Mouse (Mus musculus) embryonic facial prominence, embryonic 13.5 days (tissue): Measurements from ENCODE around the gene Isoc2a. TPM values are rescaled to one million over a fixed set of nuclear protein-coding genes. Genes with fewer than 3 reads are reported as not detected.
A peak's percentile ranks its signal among the peaks of the same experiment; 100 is the strongest.

Experiments used
- ATAC-seq: fragments of 200-750 bp; cut with Nextera tagmentation; 2 replicates; pipeline ENCODE4 v1.8.0; 2017; ENCODE audit warnings: low read depth; ENCODE audit not compliant: insufficient number of reproducible peaks, insufficient read depth, low FRiP score, low TSS enrichment
- H3K27ac ChIP-seq: fragments of 300-500 bp; sonication (generic); 2 replicates; pipeline ENCODE4 v1.5.1; 2015; ENCODE audit warnings: moderate library complexity, mild to moderate bottlenecking, inconsistent platforms
- H3K27me3 ChIP-seq: fragments of 300-500 bp; sonication (generic); 2 replicates; pipeline ENCODE4 v1.6.1; 2015; ENCODE audit warnings: mild to moderate bottlenecking, inconsistent platforms
- H3K36me3 ChIP-seq: fragments of 300-500 bp; sonication (generic); 2 replicates; pipeline ENCODE4 v1.6.1; 2015; ENCODE audit warnings: mild to moderate bottlenecking, inconsistent platforms
- H3K4me1 ChIP-seq: fragments of 300-500 bp; sonication (generic); 2 replicates; pipeline ENCODE4 v1.6.1; 2015; ENCODE audit warnings: inconsistent platforms
- H3K4me2 ChIP-seq: fragments of 300-500 bp; sonication (generic); 2 replicates; pipeline ENCODE4 v1.6.1; 2015; ENCODE audit warnings: moderate library complexity, mild to moderate bottlenecking, inconsistent platforms
- H3K4me3 ChIP-seq: fragments of 300-500 bp; sonication (generic); 2 replicates; pipeline ENCODE4 v1.5.1; 2015; ENCODE audit warnings: mild to moderate bottlenecking, inconsistent platforms
- H3K9ac ChIP-seq: fragments of 300-500 bp; sonication (generic); 2 replicates; pipeline ENCODE4 v1.6.1; 2015; ENCODE audit warnings: mild to moderate bottlenecking, inconsistent platforms
- H3K9me3 ChIP-seq: fragments of 300-500 bp; sonication (generic); 2 replicates; pipeline ENCODE4 v1.6.1; 2016; ENCODE audit warnings: inconsistent platforms
- WGBS: fragments of 180-500 bp; shearing (Covaris S2); methylation state at CpG from one replicate; pipeline ENCODE4 v1.1.7; 2015; ENCODE audit warnings: mixed read lengths; 5-methylcytosine and 5-hydroxymethylcytosine counted together
- polyA plus RNA-seq: library from polyadenylated mRNA; unstranded; fragments of >200 nt; fragmentation: Nextera tagmentation; extraction: Ambion mirVana; gene quantifications from 2 replicates; pipeline ENCODE4 v1.2.1, GENCODE M21; 2015

Isoc2a gene
- polyA plus RNA-seq, 1 experiment from 2014 or later, result 1.3 TPM

DNA sequence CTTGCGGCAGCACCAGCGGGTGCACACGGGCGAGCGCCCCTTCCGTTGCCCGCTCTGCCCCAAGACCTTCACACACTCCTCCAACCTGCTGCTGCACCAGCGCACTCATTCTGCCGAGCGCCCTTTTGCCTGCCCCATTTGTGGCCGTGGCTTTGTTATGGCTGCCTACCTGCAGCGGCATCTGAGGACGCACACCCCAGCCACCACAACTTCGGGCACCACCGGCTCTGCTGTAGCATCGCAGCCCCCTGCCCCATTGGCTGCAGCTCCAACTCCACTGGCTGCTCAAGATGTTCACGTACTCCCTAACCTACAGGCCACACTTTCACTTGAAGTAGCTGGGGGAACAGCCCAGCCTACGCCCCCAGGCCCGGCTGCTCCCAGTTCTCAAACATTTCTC, 43.5 kb downstream of the Isoc2a start:
- WGBS, result 93% methylated on average over 19 of the region's 19 CpGs
- Histone ChIP-seq H3K27ac (no peak overlapping the region), H3K27me3 (no peaks in the 10 kb centered on the region), H3K4me3 (no peak overlapping the region), H3K4me2 (no peak overlapping the region), H3K9ac (no peak overlapping the region), H3K4me1 (peaks cover 56% of the 10 kb centered on the region), H3K36me3 (peaks cover 43% of the 10 kb centered on the region), H3K9me3 (no peaks in the 10 kb centered on the region)
- no peak for ATAC-seq

DNA sequence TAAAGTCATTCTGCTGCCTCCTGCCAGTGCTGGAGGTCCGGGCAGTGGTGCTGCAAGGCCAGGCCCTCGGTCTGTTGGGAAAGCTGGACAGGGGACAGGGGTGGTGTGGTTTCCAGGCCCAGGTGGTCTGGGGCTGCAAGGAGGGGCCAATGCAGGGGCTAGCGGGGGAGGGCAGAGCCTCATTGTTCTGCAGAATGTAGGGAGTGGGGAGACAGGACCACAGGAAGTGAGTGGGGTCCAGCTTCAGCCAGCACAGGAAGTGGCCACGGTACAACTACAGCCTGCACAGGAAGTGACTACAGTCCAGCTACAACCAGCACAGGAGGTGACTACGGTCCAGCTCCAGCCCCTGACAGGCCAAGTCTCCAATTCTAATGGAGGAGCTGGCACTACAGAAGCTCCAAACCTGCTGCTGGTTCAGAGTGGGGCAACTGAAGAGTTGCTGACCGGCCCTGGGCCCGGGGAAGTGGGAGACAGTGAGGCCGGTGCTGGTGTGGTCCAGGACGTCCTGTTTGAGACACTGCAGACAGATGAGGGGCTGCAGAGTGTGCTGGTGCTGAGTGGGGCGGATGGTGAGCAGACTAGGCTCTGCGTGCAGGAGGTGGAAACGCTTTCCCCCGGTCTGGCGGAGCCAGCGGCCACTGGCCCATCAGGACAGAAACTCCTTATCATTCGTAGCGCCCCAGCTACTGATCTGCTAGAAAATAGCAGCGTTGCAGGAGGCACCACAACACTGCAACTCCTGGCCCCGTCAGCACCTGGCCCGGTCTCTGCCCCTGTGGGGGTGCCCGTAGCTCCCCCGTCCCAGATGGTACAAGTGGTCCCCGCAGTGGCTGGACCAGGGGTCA, 44.2 kb downstream of the Isoc2a start:
- Histone ChIP-seq H3K9me3 (no peaks in the 10 kb centered on the region), H3K4me3 (no peak overlapping the region), H3K27me3 (no peaks in the 10 kb centered on the region), H3K9ac (peak overlapping the region; percentile 36), H3K36me3 (peaks cover 43% of the 10 kb centered on the region), H3K4me2 (no peak overlapping the region), H3K4me1 (peaks cover 60% of the 10 kb centered on the region), H3K27ac (peak overlapping the region; percentile 69)
- ATAC-seq, result no peak
- WGBS, result 63% methylated on average over 23 of the region's 23 CpGs

- 33% methylated on average over 8 of the region's 8 CpGs for WGBS
- Histone ChIP-seq H3K4me1 (peaks cover 57% of the 10 kb centered on the region), H3K9ac (peak within 1 kb of the TSS; percentile 58), H3K9me3 (no peaks in the 10 kb centered on the region), H3K36me3 (peaks cover 43% of the 10 kb centered on the region), H3K4me2 (peak within 1 kb of the TSS; percentile 80), H3K4me3 (peak within 1 kb of the TSS; percentile 41), H3K27ac (peak within 1 kb of the TSS; percentile 90), H3K27me3 (no peaks in the 10 kb centered on the region)
- no peak for ATAC-seq
Observed at GRCm38 (mm10) chr7:4921824-4922482, 45.0 kb downstream of the Isoc2a start, which contains the start of gene Nat14. TSS of gene Nat14 (plus strand) at chr7:4922028.

- H3K9me3 ChIP-seq, result no peaks in the 10 kb centered on the region
- WGBS, result under 1% methylated on average over 14 of the region's 14 CpGs
- H3K4me1 ChIP-seq, result peaks cover 56% of the 10 kb centered on the region
- H3K27ac ChIP-seq, result peak overlapping the region; percentile 90
- peaks cover 39% of the 10 kb centered on the region for H3K36me3 ChIP-seq
- peak overlapping the region; percentile 80 for H3K4me2 ChIP-seq
- ATAC-seq, result peak; percentile 33; the same call in 1 of the 2 replicates
- no peaks in the 10 kb centered on the region for H3K27me3 ChIP-seq
- H3K9ac ChIP-seq, result peak overlapping the region; percentile 58
- H3K4me3 ChIP-seq, result peak overlapping the region; percentile 41
Observed at GRCm38 (mm10) chr7:4922508-4922907, 45.6 kb downstream of the Isoc2a start.

DNA sequence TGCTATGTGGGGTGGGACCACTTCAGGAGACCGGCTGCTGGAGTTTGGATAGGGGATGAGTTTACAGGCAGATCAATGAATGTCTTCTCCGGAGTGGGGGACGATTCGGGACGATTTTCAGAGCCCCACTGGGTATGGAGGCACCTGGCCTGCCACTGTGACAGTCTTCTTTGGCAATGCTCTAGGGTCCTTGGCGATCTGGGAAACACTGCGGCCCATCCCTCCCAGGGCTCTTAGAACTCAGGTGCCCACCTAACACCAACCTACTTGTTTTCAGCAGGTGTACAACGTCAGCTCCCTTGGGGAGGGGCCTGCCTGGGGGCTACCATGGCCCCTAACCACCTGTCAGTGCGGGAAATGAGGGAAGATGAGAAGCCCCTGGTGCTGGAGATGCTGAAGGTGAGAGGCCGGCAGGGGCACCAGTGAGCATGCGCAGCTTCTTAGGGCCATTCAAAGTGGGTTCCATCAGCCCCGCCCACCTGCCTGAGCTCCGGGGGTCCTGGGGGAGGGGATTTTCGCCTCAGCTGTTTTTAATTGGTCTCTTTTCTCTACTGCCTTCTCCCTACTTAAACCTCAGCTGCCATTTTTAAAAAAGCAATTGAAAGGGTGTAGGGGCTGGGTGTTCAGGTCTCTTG, 46.1 kb downstream of the Isoc2a start:
- Histone ChIP-seq H3K4me3 (peak overlapping the region; percentile 41), H3K27me3 (no peaks in the 10 kb centered on the region), H3K9ac (peak overlapping the region; percentile 58), H3K4me2 (peak overlapping the region; percentile 80), H3K4me1 (peaks cover 56% of the 10 kb centered on the region), H3K27ac (peak overlapping the region; percentile 90), H3K36me3 (peaks cover 34% of the 10 kb centered on the region), H3K9me3 (no peaks in the 10 kb centered on the region)
- 0% methylated on average over 14 of the region's 14 CpGs for WGBS
- ATAC-seq, result no peak

GRCm38 (mm10) chr7:4923586-4924364, 46.8 kb downstream of the Isoc2a start:
- Histone ChIP-seq H3K27me3 (no peaks in the 10 kb centered on the region), H3K4me3 (peak overlapping the region; percentile 41), H3K9me3 (no peaks in the 10 kb centered on the region), H3K4me1 (peaks cover 56% of the 10 kb centered on the region), H3K4me2 (peak overlapping the region; percentile 80), H3K9ac (peak overlapping the region; percentile 72), H3K36me3 (peaks cover 26% of the 10 kb centered on the region), H3K27ac (peak overlapping the region; percentile 90)
- ATAC-seq, result 0 out of 2 replicates have a peak, but pooled peaks have one; percentile 4
- 5% methylated on average over 37 of the region's 37 CpGs for WGBS

GRCm38 (mm10) chr7:4924483-4924882, 47.5 kb downstream of the Isoc2a start:
- no peaks in the 10 kb centered on the region for H3K9me3 ChIP-seq
- H3K4me2 ChIP-seq, result peak overlapping the region; percentile 80
- H3K27ac ChIP-seq, result peak overlapping the region; percentile 90
- no peak for ATAC-seq
- peaks cover 19% of the 10 kb centered on the region for H3K36me3 ChIP-seq
- H3K9ac ChIP-seq, result peak overlapping the region; percentile 72
- H3K4me3 ChIP-seq, result peak overlapping the region; percentile 41; the same call in 1 of the 2 replicates
- 4% methylated on average over 4 of the region's 4 CpGs for WGBS
- no peaks in the 10 kb centered on the region for H3K27me3 ChIP-seq
- peaks cover 56% of the 10 kb centered on the region for H3K4me1 ChIP-seq

- 8% methylated on average over 2 of the region's 4 CpGs for WGBS
- H3K27ac ChIP-seq, result peak overlapping the region; percentile 90
- H3K36me3 ChIP-seq, result peaks cover 15% of the 10 kb centered on the region
- peak overlapping the region; percentile 80 for H3K4me2 ChIP-seq
- H3K9me3 ChIP-seq, result no peaks in the 10 kb centered on the region
- H3K4me1 ChIP-seq, result peaks cover 56% of the 10 kb centered on the region
- no peak overlapping the region for H3K4me3 ChIP-seq
- ATAC-seq, result no peak; the same call in 1 of the 2 replicates
- H3K27me3 ChIP-seq, result no peaks in the 10 kb centered on the region
- H3K9ac ChIP-seq, result peak overlapping the region; percentile 72
Observed at GRCm38 (mm10) chr7:4924891-4925301, 47.9 kb downstream of the Isoc2a start.

DNA sequence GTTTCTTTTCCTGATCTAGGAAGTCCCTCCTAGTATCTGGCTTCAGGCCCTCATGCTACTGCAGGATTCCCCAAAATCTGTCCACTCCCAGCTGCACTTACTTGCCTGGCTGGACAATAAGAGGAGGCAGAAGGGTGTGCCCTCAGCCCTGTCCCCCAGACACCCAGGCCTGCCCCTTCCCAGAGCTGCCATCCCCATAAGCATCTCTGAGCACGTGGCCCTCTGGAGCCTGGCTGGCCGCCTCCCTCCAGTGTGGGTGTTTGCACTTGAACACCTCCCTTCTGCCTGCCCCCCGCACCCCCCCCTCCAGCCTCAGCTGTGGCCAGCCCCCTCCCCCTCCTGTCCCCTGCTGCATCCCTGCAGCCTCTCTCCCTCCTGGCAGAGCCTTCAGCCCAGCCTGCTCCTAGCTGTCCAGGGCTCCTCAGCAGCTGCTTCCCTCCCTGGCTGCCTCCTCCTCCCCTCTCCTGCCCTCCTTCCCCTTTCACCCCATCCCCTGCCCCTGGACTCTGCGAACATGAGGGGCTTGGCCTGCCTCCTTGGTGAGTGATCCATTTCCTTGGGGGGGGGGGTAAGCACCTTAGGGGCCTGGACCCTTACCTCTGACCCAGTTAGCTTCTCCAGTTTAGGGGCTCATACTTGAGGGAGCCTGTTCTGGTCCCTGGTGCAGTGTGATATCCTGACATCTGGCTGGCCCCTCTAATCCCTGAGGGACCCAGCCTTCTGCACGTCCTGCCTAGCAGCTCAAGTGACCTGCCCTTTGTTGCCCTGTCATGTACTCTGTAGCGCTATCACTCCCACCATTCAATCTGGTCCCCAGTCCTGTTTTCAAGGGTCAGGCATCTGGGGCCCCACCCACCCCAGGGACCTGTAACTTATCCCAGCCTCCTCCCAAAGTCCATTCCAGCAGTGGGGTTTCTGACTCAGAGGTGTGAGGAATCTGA, 48.8 kb downstream of the Isoc2a start, which contains the start of gene Ssc5d:
Gene Ssc5d, plus strand, starts transcription at position 345 of the 941 bp plus-strand sequence.
- Histone ChIP-seq H3K36me3 (peaks cover 7% of the 10 kb centered on the region), H3K27ac (peak within 1 kb of the TSS; percentile 90), H3K4me1 (peaks cover 56% of the 10 kb centered on the region), H3K4me3 (no peak within 1 kb of the TSS), H3K9me3 (no peaks in the 10 kb centered on the region), H3K4me2 (peak within 1 kb of the TSS; percentile 80), H3K27me3 (no peaks in the 10 kb centered on the region), H3K9ac (peak within 1 kb of the TSS; percentile 72)
- ATAC-seq, result no peak
- 9% methylated on average over 6 of the region's 6 CpGs for WGBS

DNA sequence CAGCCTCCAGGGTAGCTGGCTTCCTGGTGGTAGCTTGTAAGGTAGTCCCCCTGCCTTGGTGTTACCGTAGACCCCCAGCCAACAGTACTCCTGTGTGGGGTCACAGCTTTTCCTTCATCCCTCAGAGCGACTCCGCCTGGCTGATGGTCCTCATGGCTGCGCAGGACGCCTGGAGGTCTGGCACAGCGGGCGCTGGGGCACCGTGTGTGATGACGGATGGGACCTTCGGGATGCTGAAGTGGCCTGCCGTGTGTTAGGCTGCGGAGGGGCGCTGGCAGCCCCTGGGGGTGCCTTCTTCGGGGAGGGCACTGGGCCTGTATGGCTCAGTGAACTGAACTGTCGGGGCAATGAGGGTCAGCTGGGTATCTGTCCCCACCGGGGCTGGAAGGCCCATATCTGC, 49.9 kb downstream of the Isoc2a start:
- Histone ChIP-seq H3K27ac (no peak overlapping the region), H3K36me3 (no peaks in the 10 kb centered on the region), H3K4me1 (peaks cover 47% of the 10 kb centered on the region), H3K9me3 (no peaks in the 10 kb centered on the region), H3K4me3 (no peak overlapping the region), H3K9ac (no peak overlapping the region), H3K4me2 (no peak overlapping the region), H3K27me3 (no peaks in the 10 kb centered on the region)
- ATAC-seq, result no peak
- 75% methylated on average over 16 of the region's 16 CpGs for WGBS
